Mouse (Mus musculus) naive thymus-derived CD4-positive, alpha-beta T cell, adult 2 months (primary cell): ENCODE measurements around the gene Emilin3.

Experiments
- DNase-seq: peaks from one replicate; pipeline ENCODE4 v3.0.0-alpha.2; 2011; ENCODE audit warnings: low read depth

Gene Emilin3

DNA sequence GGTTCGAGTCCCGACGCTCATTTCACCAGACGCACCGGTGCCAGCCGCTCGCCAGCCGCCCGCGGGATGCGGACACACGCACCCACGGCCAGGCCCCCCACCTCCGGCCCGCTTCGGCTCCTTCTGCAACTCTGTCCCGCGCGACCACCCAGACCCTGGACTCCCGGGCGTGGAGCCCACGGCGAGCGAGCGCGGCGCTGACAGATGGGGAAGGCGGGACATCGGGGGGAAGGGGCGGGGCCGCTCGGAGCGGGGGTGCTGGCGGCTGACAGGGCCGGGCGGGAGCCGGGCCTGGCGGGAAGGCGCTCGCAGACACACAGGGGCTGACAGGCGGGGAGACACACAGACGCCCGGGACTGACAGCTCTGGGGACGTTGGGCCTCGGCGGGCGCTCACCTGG is 39.7 kb downstream of the Emilin3 start:
- DNase-seq, result peak; percentile 80

DNA sequence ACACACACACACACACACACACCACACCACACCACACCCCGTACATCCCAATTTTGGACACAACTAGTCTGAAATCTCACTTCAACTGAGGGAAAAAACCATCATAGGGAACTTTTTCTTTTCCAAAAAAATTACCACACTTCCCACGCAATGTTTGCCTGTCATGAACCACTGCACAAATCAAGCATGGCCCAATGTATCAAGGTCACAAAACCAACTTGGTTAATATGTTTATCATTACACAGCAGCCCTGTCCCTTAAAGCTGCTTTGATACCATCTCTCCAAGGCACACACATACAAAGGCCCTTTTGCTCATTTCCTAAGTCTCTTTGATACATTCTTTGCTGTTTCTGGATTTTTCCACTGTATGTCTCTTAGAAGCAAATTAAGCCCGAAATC is 40.8 kb downstream of the Emilin3 start:
- no peak for DNase-seq

DNA sequence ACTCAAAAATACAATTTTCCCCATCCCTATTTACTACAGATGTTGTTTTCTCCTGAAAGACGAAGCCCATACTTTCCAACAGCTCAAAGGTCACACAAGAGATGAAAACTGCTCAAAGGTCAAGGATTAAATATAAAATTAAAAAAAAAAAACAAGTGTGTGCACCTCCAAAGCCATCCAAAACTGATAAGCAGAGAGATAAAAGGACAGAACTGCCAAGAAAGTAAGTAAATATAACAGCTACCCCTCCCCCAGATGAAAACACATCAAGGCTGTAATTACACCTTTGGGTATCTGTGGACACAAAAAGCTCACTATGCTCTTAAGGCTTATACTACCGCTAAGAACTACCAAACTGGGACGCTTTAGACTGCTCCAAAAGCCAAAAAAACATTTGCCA is 42.7 kb downstream of the Emilin3 start:
- DNase-seq, result no peak

DNA sequence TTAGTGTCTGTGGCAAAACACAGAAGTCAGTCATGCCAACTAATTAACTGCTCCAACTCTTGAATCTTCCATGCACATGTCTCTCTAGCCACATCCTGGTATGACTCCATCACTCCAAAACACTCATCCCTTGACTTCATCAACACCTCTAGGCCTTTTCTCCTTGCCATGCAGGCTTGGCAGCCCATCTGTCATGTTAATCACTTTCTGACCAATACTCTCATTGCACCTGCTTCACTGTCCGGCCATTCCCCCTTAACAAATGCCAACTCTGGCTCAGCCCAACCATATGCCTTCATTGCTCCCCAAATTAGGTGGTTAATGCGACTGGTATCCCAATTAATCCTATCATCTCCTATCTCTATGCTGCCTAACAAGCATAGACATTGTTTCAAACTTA is 46.9 kb downstream of the Emilin3 start:
- DNase-seq, result no peak

DNA sequence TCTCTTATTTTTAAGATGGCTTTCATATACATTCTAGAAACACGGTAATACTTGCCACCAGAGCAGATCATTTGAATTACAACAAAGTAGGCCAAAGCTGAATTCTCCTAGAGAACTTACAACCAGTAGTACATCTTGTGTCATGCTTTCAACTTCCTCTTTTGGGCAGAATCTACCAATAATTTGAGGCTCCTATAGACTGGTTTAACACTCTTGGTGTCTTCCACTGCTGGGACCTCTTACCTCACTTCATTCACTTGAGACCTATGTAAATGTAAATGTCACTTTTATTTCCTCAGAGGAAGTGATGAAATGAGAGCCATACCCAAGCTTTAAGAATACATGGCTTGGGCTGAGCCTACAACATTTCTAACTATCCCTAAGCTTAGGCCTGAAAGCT is 48.0 kb downstream of the Emilin3 start:
- no peak for DNase-seq

DNA sequence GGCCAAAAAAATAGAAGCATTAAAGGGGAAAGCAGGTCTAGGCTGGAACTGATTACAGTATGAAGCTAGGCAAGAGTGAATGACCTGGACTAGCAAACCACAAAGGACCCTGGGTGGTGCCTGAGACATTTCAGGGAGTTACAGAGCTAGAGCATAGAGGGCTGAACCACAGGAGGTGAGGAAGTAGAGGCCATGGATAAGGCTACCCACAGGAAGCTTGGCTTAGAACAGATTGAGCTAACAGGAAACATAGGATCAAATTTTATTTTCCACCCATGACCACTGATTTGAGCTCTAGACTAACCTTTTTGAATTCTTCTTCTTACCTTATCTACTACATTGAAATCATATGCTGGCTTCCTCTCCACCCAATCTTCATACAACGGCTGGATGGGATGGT is 51.8 kb downstream of the Emilin3 start:
- no peak for DNase-seq
